Mouse (Mus musculus) small intestine, adult 2 months (tissue): Measurements from ENCODE around the gene Dab1. TPM values are rescaled to one million over a fixed set of nuclear protein-coding genes. Genes with fewer than 3 reads are reported as not detected.

Experiments
- H3K27ac ChIP-seq: fragments of 200-500 bp; 2 replicates; pipeline ENCODE4 v1.5.1; 2012; ENCODE audit warnings: low read depth, low read length, control low read depth, inconsistent platforms; ENCODE audit not compliant: insufficient read depth
- H3K27me3 ChIP-seq: fragments of 200-500 bp; 2 replicates; pipeline ENCODE4 v1.6.1; 2012; ENCODE audit warnings: mild to moderate bottlenecking, moderate library complexity, low read length, inconsistent platforms; ENCODE audit not compliant: control insufficient read depth, insufficient read depth
- H3K36me3 ChIP-seq: fragments of 200-500 bp; 2 replicates; pipeline ENCODE4 v1.6.1; 2012; ENCODE audit warnings: mild to moderate bottlenecking, low read length, control low read depth, inconsistent platforms; ENCODE audit not compliant: control insufficient read depth, insufficient read depth
- H3K4me1 ChIP-seq: fragments of 200-500 bp; 2 replicates; pipeline ENCODE4 v1.6.1; 2012; ENCODE audit warnings: low read length, inconsistent platforms, mixed read lengths; ENCODE audit not compliant: control insufficient read depth, insufficient read depth, insufficient read length
- H3K4me3 ChIP-seq: fragments of 200-500 bp; 2 replicates; pipeline ENCODE4 v1.5.1; 2012; ENCODE audit warnings: low read depth, mild to moderate bottlenecking, control low read depth, inconsistent platforms, low read length, moderate library complexity
- CTCF ChIP-seq: fragments of 200-500 bp; IDR thresholded peaks from 2 replicates; pipeline ENCODE4 v1.5.1; 2012; ENCODE audit warnings: low read depth, mild to moderate bottlenecking, control low read depth, inconsistent platforms, low read length, moderate library complexity, mixed read lengths; ENCODE audit not compliant: insufficient replicate concordance, insufficient read length; ENCODE audit errors: extremely low read depth
- POLR2A ChIP-seq: fragments of 200-500 bp; IDR thresholded peaks from 2 replicates; pipeline ENCODE4 v1.6.1; 2012; ENCODE audit warnings: low read depth, mild to moderate bottlenecking, control low read depth, inconsistent platforms, low read length, moderate library complexity
- WGBS: fragments of 180-500 bp; shearing (Covaris S2); methylation state at CpG from one replicate; pipeline ENCODE4 v1.1.7; 2018; 5-methylcytosine and 5-hydroxymethylcytosine counted together
- polyA plus RNA-seq: library from polyadenylated mRNA; depleted of rRNA; stranded (reverse); fragments of >200 nt; gene quantifications from 2 replicates; pipeline ENCODE4 v1.2.3, GENCODE M21; 2012

The Dab1 gene
- polyA plus RNA-seq, 1 experiment = 57.9 TPM

- no peaks in the 10 kb centered on the region for H3K36me3 ChIP-seq
- 79% methylated on average over 7 of the region's 7 CpGs for WGBS
- TF ChIP-seq CTCF = no peak
- no peak for TF ChIP-seq POLR2A
- H3K27me3 ChIP-seq = no peaks in the 10 kb centered on the region
- no peak overlapping the region for H3K4me3 ChIP-seq
- H3K4me1 ChIP-seq = no peaks in the 10 kb centered on the region
- no peak overlapping the region for H3K27ac ChIP-seq
Measured at GRCm38 (mm10) chr4:104656728-104657127, 1037.6 kb downstream of the Dab1 start.

- no peaks in the 10 kb centered on the region for H3K4me1 ChIP-seq
- 80% methylated on average over 12 of the region's 12 CpGs for WGBS
Measured at GRCm38 (mm10) chr4:104662841-104663614, 1043.9 kb downstream of the Dab1 start.

GRCm38 (mm10) chr4:104665553-104665952, 1046.4 kb downstream of the Dab1 start:
- H3K4me1 ChIP-seq = no peaks in the 10 kb centered on the region
- H3K27me3 ChIP-seq = no peaks in the 10 kb centered on the region
- H3K27ac ChIP-seq = no peak overlapping the region
- H3K4me3 ChIP-seq = no peak overlapping the region
- H3K36me3 ChIP-seq = no peaks in the 10 kb centered on the region
- TF ChIP-seq CTCF (peak; percentile 55; the same call in 1 of the 2 replicates), POLR2A (no peak)

More at GRCm38 (mm10) chr4:104662841-104663614, 1043.9 kb downstream of the Dab1 start:
- Histone ChIP-seq H3K4me3 (no peak overlapping the region), H3K36me3 (no peaks in the 10 kb centered on the region), H3K27ac (no peak overlapping the region), H3K27me3 (no peaks in the 10 kb centered on the region)
- TF ChIP-seq POLR2A = no peak
- TF ChIP-seq CTCF = no peak

- no peak overlapping the region for H3K4me3 ChIP-seq
- H3K27me3 ChIP-seq = no peaks in the 10 kb centered on the region
- no peaks in the 10 kb centered on the region for H3K36me3 ChIP-seq
- H3K27ac ChIP-seq = no peak overlapping the region
- TF ChIP-seq POLR2A (no peak), CTCF (no peak)
- 90% methylated on average over 10 of the region's 10 CpGs for WGBS
- H3K4me1 ChIP-seq = no peaks in the 10 kb centered on the region
Measured at GRCm38 (mm10) chr4:104666831-104667551, 1047.8 kb downstream of the Dab1 start.

- no peak for TF ChIP-seq CTCF
- TF ChIP-seq POLR2A = no peak
- H3K4me3 ChIP-seq = no peak overlapping the region
- 85% methylated on average over 6 of the region's 6 CpGs for WGBS
- no peaks in the 10 kb centered on the region for H3K4me1 ChIP-seq
- no peak overlapping the region for H3K27ac ChIP-seq
- no peaks in the 10 kb centered on the region for H3K36me3 ChIP-seq
- H3K27me3 ChIP-seq = no peaks in the 10 kb centered on the region
Measured at GRCm38 (mm10) chr4:104668061-104668460, 1048.9 kb downstream of the Dab1 start.

- H3K27ac ChIP-seq = no peak overlapping the region
- H3K4me1 ChIP-seq = no peaks in the 10 kb centered on the region
- H3K36me3 ChIP-seq = no peaks in the 10 kb centered on the region
- H3K27me3 ChIP-seq = no peaks in the 10 kb centered on the region
- 86% methylated on average over 3 of the region's 3 CpGs for WGBS
- no peak overlapping the region for H3K4me3 ChIP-seq
- TF ChIP-seq POLR2A (no peak), CTCF (no peak)
Measured at GRCm38 (mm10) chr4:104669406-104669805, 1050.2 kb downstream of the Dab1 start.

GRCm38 (mm10) chr4:104670741-104671140, 1051.6 kb downstream of the Dab1 start:
- Histone ChIP-seq H3K27ac (no peak overlapping the region), H3K36me3 (no peaks in the 10 kb centered on the region), H3K27me3 (no peaks in the 10 kb centered on the region), H3K4me1 (no peaks in the 10 kb centered on the region), H3K4me3 (no peak overlapping the region)
- TF ChIP-seq CTCF (no peak), POLR2A (no peak)
